Mouse (Mus musculus): ENCODE results near the gene Tars.

The Tars gene

GRCm38 (mm10) chr15:11399356-11400067 is at the start of gene Tars:
TSS of gene Tars (minus strand) at chr15:11399665.
- peak; percentile 99 for DNase-seq (ENCODE audit: low read depth, low spot score)

DNA sequence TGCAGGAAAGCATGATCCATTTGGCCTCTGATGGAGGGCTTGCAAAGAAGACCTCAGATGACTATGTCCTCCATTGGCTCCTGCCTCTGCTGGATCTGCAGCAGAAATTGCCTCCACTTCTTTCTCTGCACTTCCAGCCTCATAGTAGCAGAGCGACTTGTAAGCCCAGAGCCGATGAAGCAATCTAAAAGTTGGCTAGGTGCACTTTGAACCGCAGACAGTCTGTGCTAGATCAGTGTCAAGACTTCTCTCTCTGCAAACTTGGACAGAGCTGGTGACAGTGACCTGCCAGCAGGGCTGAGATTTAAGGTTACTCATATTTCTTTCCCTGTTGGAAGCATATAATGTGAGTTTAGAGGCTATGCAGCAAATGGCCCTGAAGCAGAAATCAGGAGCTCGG is 37.9 kb upstream of the Tars start:
- DNase-seq (ENCODE audit: low read depth, low spot score): no peak

DNA sequence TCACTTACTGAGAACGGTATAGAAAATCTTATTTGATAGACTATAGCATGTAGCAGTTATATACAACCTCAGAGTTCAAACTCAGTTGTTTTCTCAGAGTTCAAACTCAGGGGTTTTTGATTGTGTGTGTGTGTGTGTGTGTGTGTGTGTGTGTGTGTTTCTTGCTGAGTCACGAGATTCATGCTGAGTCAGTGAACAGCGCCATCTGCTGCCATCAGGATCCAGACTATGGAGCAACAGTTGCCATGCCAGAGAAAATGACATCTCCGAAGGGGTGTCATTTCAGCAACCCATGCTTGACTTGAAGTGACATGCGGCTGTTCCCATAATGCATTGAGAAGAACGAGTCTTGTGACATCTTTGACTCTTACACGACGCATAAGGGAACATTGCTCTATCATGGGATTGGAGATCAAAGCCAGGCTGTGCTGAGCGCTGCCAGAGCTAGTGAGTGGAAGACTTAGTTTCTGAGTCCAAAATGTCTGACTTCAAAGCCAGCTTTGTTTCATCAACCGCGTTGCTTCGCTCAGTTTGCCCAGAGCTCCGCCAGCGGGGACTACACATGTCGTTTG is 37.3 kb upstream of the Tars start:
- DNase-seq (ENCODE audit: low read depth, low spot score): peak; percentile 53

DNA sequence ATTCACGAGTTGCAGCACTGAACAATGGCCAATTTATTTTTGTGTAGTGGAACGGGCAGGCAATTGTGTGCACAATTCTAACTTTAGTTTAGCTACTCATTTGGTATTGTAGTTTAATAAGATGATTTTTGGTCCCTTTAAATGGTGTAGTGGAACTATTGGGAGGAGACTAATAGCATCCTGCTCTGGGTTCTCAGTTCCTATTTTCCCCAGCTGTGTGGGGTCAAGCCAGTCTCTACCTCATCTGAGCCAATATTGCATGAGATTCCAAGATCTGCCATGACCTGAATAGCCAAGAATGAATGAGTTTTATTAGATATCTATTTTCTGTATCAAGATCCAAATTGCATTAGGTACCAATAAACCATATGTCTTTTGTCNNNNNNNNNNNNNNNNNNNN is 27.4 kb upstream of the Tars start:
- no peak for DNase-seq (ENCODE audit: low read depth, low spot score)

DNA sequence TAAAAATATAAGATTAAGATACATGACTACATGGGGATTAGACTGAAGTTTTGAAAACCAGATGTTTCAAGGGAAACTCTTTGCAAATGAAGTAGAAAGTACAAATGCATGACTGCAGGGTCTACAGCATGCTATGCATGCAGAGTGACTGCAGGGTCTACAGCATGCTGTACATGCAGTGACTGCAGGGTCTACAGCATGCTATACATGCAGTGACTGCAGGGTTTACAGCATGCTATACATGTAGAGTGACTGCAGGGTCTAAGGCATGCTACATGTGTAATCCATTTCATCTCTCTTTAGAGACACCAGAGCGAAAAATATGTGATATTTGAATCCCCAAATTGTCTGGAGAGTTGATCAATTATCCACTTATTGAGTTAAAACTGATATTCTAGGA is 14.0 kb upstream of the Tars start:
- no peak for DNase-seq (ENCODE audit: low read depth, low spot score)

DNA sequence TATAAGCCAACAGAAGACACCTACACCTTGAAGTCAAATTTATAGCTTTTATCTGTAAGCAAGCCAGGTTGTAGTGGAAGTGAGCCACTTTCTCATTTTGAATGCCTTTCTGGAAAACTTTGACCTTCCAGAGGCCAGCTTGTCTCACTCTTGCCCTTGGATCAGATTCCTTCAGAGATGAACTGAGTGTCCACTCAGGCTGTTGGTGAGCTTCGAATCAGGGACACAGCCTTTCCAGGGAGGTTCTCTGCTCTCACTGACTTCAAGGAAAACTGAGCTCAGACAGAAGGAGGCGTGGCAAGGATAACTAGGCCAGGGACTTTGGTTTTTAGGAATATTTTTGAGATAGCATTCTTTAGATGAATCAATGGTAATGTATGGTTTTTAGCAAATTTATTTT is 13.1 kb upstream of the Tars start:
- DNase-seq (ENCODE audit: low read depth, low spot score): no peak

DNA sequence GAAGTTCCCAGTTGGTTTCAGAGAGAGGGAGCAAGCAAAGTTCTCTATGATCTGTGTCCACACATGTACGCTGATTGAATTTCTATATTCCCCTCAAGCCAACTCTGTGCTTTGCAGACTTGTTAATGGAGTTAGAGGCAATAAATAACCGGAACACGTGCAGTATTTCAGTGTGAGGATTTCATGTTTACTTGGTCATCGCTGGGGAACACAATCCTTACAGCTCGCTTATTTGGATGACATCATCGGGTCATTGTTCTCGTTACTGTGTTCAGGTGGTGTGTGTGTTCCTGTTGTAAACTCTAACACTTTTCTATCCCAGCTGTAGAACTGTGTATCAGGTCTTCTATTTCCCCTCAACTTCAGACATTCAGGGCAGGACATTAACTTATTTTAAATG is 12.4 kb upstream of the Tars start:
- DNase-seq (ENCODE audit: low read depth, low spot score): no peak

DNA sequence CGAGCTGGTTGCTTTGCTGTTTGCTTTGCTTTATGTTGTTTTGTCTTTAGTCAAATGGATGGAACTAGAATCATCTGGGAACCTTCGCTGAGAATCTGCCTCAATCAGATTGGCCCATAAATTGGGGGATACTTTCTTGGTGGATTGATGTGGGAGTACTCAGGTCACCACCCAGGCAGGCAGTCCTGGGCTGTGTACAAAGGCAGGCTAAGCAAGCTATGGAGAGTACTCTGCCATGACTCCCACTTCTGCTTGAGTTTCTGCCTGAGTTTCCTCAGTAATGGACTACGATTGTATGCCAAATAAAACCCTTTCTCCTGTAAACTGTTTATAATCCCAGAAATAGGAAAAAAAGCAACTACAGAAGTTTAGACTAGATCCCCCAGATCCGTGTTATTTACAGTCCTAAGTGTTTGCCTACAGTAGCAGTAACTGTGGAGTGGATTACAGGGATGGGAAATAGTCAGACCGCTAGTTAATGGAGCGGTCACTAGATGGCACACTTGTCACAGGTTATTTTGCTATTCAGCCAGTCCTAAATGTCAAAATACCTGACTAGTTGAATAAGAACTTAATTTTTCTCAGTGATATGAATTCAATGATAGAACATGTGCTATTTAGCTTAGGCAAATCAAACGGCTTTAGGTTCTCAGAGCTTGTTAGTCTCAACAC is 8.8 kb upstream of the Tars start:
- DNase-seq (ENCODE audit: low read depth, low spot score): peak; percentile 68

DNA sequence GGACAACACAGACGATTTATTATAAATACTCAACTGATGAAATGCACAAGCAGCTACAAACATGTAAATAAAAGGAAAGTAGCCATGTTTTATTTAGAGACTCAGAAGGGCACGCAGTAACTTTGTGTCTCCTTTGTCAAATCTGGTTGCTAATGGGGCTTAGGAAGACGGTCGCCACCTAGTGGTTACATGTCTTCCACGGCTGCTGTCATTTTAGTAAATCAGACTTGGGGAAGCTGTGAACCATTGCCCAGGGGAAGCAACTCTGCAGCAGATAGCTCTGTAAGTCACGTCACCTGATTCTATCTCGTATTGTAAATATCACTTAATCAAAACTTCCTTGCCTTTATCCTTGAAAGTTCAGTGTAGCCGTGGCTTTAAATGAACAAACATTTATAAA is 7.9 kb upstream of the Tars start:
- peak; percentile 92 for DNase-seq (ENCODE audit: low read depth, low spot score)

DNA sequence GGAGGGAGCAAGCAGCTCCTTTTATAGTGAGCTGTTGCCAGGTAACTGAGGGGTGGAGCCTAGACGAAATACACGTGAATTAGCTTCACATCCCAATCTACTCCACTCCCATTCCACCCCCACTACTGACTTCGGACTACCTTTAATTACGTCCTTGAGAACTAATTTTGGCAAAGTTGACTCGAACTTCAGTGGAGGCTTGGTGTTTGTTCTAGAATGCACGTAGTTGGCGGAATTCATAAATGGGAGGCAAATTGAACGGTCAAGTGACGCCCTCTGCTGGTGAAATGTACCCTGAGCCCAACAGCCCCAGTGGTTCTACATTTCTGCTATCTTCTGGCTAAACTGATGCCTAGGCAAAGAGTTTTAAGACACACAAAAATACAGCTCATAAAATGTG is 7.3 kb upstream of the Tars start:
- peak; percentile 55 for DNase-seq (ENCODE audit: low read depth, low spot score)

GRCm38 (mm10) chr15:11398676-11399350 is 652 bp downstream of the Tars start:
- DNase-seq (ENCODE audit: low read depth, low spot score): no peak

DNA sequence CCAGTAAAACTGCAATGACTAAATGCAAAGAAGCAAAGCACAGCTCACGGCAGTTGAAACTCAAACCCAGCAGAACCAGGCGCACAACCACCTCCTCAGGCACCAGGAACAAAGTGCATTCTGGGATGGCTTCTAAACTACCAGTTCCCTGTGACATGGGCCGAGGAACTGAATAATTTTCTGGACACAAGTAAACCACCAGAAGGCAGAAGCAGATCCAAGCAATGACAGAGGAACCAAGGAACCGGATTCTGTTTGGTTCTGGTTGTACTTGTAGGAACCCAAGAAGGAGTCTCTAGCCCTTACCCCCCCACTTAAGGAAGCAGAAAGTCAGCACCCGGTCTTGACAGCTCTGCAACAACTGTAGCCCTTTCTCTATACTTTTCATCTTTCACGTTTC is 3.0 kb downstream of the Tars start:
- DNase-seq (ENCODE audit: low read depth, low spot score): no peak

DNA sequence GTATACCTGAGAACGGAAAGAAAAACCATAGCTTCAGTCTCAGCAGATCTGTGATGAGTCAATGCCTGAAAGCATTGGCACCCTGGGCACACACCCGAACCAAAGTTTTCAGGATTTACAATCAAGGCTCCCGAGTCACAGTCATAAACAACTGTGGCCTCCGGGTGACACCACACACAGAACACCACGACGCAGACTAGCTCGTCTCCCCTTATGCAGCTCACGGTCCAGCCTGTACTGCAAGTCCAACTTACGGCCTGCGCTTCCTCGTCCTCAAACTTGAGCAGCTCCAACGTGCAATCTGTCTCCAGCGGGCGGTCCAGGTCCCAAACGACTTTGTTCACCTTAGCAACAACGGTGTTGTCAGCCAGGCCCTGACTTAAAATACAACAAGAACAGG is 6.6 kb downstream of the Tars start:
- DNase-seq (ENCODE audit: low read depth, low spot score): no peak

DNA sequence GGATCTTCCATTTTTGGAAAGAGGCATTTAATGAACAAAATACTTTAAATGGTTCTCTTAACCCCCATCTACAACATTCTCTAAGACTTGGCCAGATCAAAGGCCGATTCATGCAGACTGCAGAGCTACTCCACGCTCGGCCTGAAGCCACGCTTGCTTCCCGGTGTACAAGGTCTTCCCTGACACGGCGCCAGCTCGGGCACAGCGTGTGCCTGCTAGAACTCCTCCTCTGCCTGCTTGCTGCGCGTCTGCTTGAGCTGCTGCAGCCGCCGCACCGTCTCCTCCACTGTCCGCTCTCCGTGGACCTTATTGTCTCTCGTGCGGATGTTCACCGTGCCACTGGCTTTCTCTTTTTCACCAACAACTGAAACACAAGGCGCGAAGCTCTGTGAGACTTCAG is 15.7 kb downstream of the Tars start:
- DNase-seq (ENCODE audit: low read depth, low spot score): no peak

DNA sequence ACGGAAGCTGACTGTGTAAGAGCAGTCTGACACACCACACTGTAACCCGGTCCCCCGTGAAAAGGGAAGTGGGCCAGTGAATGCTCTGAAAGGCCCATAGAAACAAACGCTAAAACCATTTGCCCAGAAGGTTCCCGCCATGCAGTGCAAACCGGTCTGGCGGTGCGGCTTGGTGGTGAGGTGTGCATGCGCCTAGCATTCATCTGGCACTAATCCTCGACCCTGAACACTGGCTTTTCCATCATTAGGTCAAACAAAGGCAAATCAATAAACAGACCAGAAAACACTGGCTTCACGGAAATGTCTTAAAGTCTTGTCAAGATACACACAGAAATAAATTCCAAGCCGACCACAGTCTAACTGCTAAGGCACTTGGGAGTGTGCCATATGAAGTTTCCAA is 16.9 kb downstream of the Tars start:
- DNase-seq (ENCODE audit: low read depth, low spot score): no peak

DNA sequence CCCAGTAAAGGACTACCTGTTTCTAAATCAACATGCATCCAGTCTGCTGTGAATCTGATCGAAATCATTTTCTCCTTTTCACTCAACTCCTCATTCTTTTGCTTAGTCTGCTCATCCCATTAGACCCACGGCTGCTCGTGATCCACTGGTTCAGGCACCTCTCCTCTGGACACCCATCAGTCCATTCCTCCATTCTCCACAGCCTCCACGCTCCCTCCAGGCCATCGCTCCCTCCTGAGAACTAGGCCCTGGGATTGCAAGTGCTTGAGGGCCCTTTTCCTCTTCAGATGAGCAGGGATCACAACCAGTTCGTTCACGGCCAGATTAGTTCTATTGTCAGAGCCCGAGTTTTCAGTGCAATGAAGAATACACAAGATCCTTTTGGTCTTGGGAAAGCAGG is 18.8 kb downstream of the Tars start:
- no peak for DNase-seq (ENCODE audit: low read depth, low spot score)

DNA sequence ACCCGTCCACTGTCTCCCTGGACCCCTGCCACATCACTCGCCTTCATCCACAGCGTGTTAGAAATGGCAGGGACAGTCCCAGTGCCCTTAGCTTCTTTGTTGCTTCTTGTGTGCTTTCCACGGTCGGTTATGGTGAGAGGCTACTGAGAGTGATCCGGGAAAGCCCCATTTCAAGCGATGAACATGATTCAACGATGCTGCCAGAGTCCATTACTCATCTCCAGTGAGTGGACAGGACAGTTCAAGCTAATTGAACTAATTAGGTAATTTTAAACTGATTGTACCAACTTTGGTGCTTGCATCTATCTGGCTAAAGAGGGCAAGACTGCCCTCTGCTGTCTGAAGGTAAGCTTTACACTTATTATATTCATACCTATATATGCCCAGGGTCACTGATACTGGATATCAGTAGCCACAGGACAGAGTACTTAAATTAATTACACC is 19.4 kb downstream of the Tars start:
- peak; percentile 24 for DNase-seq (ENCODE audit: low read depth, low spot score)

- no peak for DNase-seq (ENCODE audit: low read depth, low spot score)
Measured at GRCm38 (mm10) chr15:11379431-11380086, 19.9 kb downstream of the Tars start.

- no peak for DNase-seq (ENCODE audit: low read depth, low spot score)
Measured at GRCm38 (mm10) chr15:11370477-11371085, 28.9 kb downstream of the Tars start.

DNA sequence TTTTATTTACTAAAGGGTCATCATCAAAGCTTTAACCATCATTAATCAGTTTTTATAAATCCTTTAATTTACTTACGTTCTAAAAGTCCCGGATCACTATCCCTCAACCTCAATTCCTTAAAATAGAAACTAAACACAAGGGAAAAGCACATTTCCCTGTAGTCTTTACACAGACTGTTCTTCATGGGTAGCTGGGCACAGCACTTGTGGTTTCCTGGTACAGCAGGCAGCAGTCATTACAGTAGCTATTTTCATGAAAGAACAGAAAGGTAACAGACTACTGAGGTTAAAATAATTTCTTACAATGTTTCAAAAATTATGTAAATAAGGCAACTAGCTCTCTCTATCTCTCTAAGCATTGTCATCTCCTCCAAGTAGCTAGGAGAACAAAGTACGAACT is 29.9 kb downstream of the Tars start:
- no peak for DNase-seq (ENCODE audit: low read depth, low spot score)

- no peak for DNase-seq (ENCODE audit: low read depth, low spot score)
Measured at GRCm38 (mm10) chr15:11364795-11365194, 34.7 kb downstream of the Tars start.

DNA sequence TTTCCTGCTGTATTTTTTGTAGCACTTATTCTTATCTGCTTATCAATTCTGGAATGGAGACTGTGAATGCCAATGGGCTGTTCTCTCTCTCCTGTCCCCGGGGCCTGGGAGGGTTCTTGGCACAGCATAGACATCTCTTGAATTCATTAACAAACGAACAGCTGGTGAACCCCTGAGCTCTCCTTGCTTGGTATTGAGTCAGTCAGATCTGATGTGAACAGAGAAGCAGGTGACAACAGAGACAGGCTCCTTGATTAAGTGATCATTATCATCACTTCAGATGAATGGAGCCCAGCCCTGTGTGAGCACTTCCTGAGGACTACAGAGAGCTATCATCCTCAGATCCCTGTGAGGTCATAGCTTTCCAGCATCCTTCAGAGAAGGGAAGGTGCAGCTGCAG is 35.4 kb downstream of the Tars start:
- DNase-seq (ENCODE audit: low read depth, low spot score): no peak

Data from ES-CJ7 (cell line).